Comparison of ENCODE assay signal across 11 mouse cellular contexts in the genomic region with DNA sequence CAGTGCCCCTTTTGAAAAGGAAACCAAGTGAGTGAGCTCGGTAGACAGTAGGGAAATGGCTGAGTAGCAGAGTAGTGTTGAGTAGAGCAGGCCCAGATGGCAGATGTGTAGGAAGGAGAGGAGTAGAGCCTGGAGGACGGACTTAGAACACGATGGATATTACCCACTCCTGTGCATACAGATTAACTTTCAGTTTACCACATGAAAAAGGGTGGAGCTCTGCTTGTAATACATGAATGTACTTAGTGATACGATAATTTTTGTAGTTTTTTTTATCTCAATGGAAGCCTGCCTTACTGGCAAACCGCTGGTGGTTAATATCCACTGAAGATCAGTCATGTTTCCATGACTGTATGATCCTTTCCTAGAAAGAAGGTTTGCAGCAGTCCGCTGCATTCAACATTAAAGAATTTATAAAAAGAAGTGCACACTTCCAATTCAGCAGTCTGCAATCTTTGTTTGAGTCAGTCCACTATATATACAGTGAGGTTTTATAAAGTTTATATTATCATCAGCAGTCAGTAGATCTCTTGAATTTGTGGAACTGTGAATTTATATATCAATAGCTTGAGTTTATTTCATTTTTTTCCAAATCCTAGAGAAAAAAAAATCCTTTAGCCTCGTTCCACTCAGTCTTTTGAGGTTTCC.
A peak's percentile ranks its signal among the peaks of the same experiment; 100 is the strongest.
DNase-seq lines count a peak whose midpoint lies in the region; ATAC-seq and TF ChIP-seq lines count a peak whose summit lies in the region.
"Had no signal": no experiment of that assay in that cellular context is flagged by ENCODE, and none has a peak within 500 bp of the region (broad histone marks: within the 10 kb centered on the region; RNA-seq: fewer than 3 reads in every experiment).

No protein-coding gene starts in this region.

- WGBS in heart, embryonic 10.5 days: 69% methylated on average over 7 of the region's 7 CpGs
- WGBS in heart, adult 2 months: 52% methylated on average over 7 of the region's 7 CpGs
- 68% methylated on average over 7 of the region's 7 CpGs for WGBS in midbrain, embryonic 12.5 days
- WGBS in midbrain, embryonic 14.5 days: 73% methylated on average over 7 of the region's 7 CpGs
- WGBS in limb, embryonic 11.5 days: 66% methylated on average over 7 of the region's 7 CpGs
- WGBS in hindbrain, postnatal 0 days: 72% methylated on average over 7 of the region's 7 CpGs
- WGBS in midbrain, embryonic 15.5 days: 70% methylated on average over 7 of the region's 7 CpGs

- no peaks in the 10 kb centered on the region for H3K9me3 ChIP-seq in heart, embryonic 10.5 days
- H3K9me3 ChIP-seq in midbrain, embryonic 12.5 days: no peaks in the 10 kb centered on the region
- no peaks in the 10 kb centered on the region for H3K9me3 ChIP-seq in midbrain, embryonic 14.5 days (ENCODE audit: control insufficient read depth, low read length)
- no peaks in the 10 kb centered on the region for H3K9me3 ChIP-seq in limb, embryonic 11.5 days (ENCODE audit: control insufficient read depth, low read length)
- H3K9me3 ChIP-seq in hindbrain, postnatal 0 days (ENCODE audit: low read length): no peaks in the 10 kb centered on the region
- no peaks in the 10 kb centered on the region for H3K9me3 ChIP-seq in midbrain, embryonic 15.5 days
- H3K9me3 ChIP-seq: forebrain, embryonic 15.5 days; hindbrain, embryonic 15.5 days had no signal

- H3K79me2 ChIP-seq in heart, adult 2 months (replicated peaks; ENCODE audit: control insufficient read depth, insufficient read depth, low read length): no peaks in the 10 kb centered on the region

- H3K4me2 ChIP-seq in midbrain, embryonic 12.5 days (replicated peaks): no peak overlapping the region
- H3K4me2 ChIP-seq in midbrain, embryonic 14.5 days (ENCODE audit: low read length): no peak overlapping the region
- H3K4me2 ChIP-seq in limb, embryonic 11.5 days (ENCODE audit: low read depth, severe bottlenecking): no peak overlapping the region
- no peak overlapping the region for H3K4me2 ChIP-seq in hindbrain, postnatal 0 days (ENCODE audit: low read depth, low read length)
- H3K4me2 ChIP-seq in midbrain, embryonic 15.5 days: no peak overlapping the region
- H3K4me2 ChIP-seq: forebrain, embryonic 15.5 days; hindbrain, embryonic 15.5 days had no signal

- peaks cover 17% of the 10 kb centered on the region for H3K36me3 ChIP-seq in heart, embryonic 10.5 days
- no peaks in the 10 kb centered on the region for H3K36me3 ChIP-seq in heart, adult 2 months (ENCODE audit: control insufficient read depth, insufficient read depth, low read length)
- peaks cover 8% of the 10 kb centered on the region; the same call in 1 of the 2 replicates for H3K36me3 ChIP-seq in midbrain, embryonic 12.5 days
- peaks cover 5% of the 10 kb centered on the region; the same call in 1 of the 2 replicates for H3K36me3 ChIP-seq in midbrain, embryonic 14.5 days (ENCODE audit: control insufficient read depth, insufficient read depth, low read length)
- H3K36me3 ChIP-seq in limb, embryonic 11.5 days (ENCODE audit: control insufficient read depth, insufficient read depth, low read length): no peaks in the 10 kb centered on the region
- no peaks in the 10 kb centered on the region; the same call in 1 of the 2 replicates for H3K36me3 ChIP-seq in hindbrain, postnatal 0 days (ENCODE audit: insufficient read depth, low read length)
- H3K36me3 ChIP-seq in midbrain, embryonic 15.5 days (replicated peaks): no peaks in the 10 kb centered on the region

- H3K27me3 ChIP-seq in heart, embryonic 10.5 days (ENCODE audit: insufficient read depth, poor library complexity, severe bottlenecking): no peaks in the 10 kb centered on the region
- H3K27me3 ChIP-seq in heart, adult 2 months (ENCODE audit: control insufficient read depth, insufficient read depth, low read length): no peaks in the 10 kb centered on the region
- no peaks in the 10 kb centered on the region for H3K27me3 ChIP-seq in midbrain, embryonic 12.5 days
- H3K27me3 ChIP-seq in midbrain, embryonic 14.5 days (ENCODE audit: control insufficient read depth, insufficient read depth, low read length): no peaks in the 10 kb centered on the region
- H3K27me3 ChIP-seq in limb, embryonic 11.5 days (ENCODE audit: control insufficient read depth, insufficient read depth, low read length): no peaks in the 10 kb centered on the region
- H3K27me3 ChIP-seq in hindbrain, postnatal 0 days (ENCODE audit: insufficient read depth, low read length): no peaks in the 10 kb centered on the region
- no peaks in the 10 kb centered on the region for H3K27me3 ChIP-seq in midbrain, embryonic 15.5 days (replicated peaks)
- H3K27me3 ChIP-seq: forebrain, embryonic 15.5 days; hindbrain, embryonic 15.5 days had no signal

- peaks cover 20% of the 10 kb centered on the region for H3K4me1 ChIP-seq in heart, embryonic 10.5 days
- no peaks in the 10 kb centered on the region for H3K4me1 ChIP-seq in heart, adult 2 months (ENCODE audit: control insufficient read depth, insufficient read depth, low read length)
- H3K4me1 ChIP-seq in midbrain, embryonic 12.5 days: no peaks in the 10 kb centered on the region
- no peaks in the 10 kb centered on the region for H3K4me1 ChIP-seq in midbrain, embryonic 14.5 days (ENCODE audit: control insufficient read depth, insufficient read depth, low read length)
- no peaks in the 10 kb centered on the region for H3K4me1 ChIP-seq in limb, embryonic 11.5 days (ENCODE audit: control insufficient read depth, insufficient read depth, low read length)
- no peaks in the 10 kb centered on the region for H3K4me1 ChIP-seq in hindbrain, postnatal 0 days (ENCODE audit: insufficient read depth, low read length)
- H3K4me1 ChIP-seq in midbrain, embryonic 15.5 days: no peaks in the 10 kb centered on the region
- H3K4me1 ChIP-seq: forebrain, embryonic 15.5 days; hindbrain, embryonic 15.5 days had no signal

- TF ChIP-seq CTCF in heart, adult 2 months (IDR thresholded peaks at IDR 0.05): no peak
- TF ChIP-seq CTCF in hindbrain, postnatal 0 days (IDR thresholded peaks at IDR 0.05; ENCODE audit: low read depth): no peak

- H3K4me3 ChIP-seq in heart, embryonic 10.5 days: no peak overlapping the region
- H3K4me3 ChIP-seq in heart, adult 2 months: no peak overlapping the region
- H3K4me3 ChIP-seq in midbrain, embryonic 12.5 days: no peak overlapping the region
- no peak overlapping the region for H3K4me3 ChIP-seq in midbrain, embryonic 14.5 days (replicated peaks; ENCODE audit: low read depth, low read length)
- H3K4me3 ChIP-seq in limb, embryonic 11.5 days (ENCODE audit: low read depth, low read length): no peak overlapping the region
- no peak overlapping the region for H3K4me3 ChIP-seq in hindbrain, postnatal 0 days (ENCODE audit: low read length)
- no peak overlapping the region for H3K4me3 ChIP-seq in midbrain, embryonic 15.5 days
- H3K4me3 ChIP-seq: forebrain, embryonic 15.5 days; hindbrain, embryonic 15.5 days had no signal

- intact Hi-C loops in heart, adult 2 months (cut with DNase I): no loop called here

- H3K9ac ChIP-seq in heart, adult 2 months (ENCODE audit: low read depth, low read length): no peak overlapping the region
- H3K9ac ChIP-seq in midbrain, embryonic 12.5 days (replicated peaks): no peak overlapping the region
- no peak overlapping the region for H3K9ac ChIP-seq in midbrain, embryonic 14.5 days (replicated peaks; ENCODE audit: low read length)
- no peak overlapping the region for H3K9ac ChIP-seq in limb, embryonic 11.5 days (ENCODE audit: low read length)
- no peak overlapping the region for H3K9ac ChIP-seq in hindbrain, postnatal 0 days (replicated peaks; ENCODE audit: low read length)
- no peak overlapping the region for H3K9ac ChIP-seq in midbrain, embryonic 15.5 days
- H3K9ac ChIP-seq: forebrain, embryonic 15.5 days; hindbrain, embryonic 15.5 days had no signal

- no peak for TF ChIP-seq POLR2A in heart, adult 2 months (IDR thresholded peaks at IDR 0.05; ENCODE audit: insufficient read depth, low read depth, low read length)

- no peak for DNase-seq in heart, embryonic 10.5 days (ENCODE audit: low spot score)
- no peak for DNase-seq in heart, adult 2 months
- DNase-seq in midbrain, embryonic 14.5 days: no peak
- DNase-seq in limb, embryonic 11.5 days (ENCODE audit: low spot score): no peak
- DNase-seq in naive thymus-derived CD4-positive, alpha-beta T cell, adult 2 months (ENCODE audit: low read depth): peak; percentile 2
- no peak for DNase-seq in hindbrain, postnatal 0 days (ENCODE audit: low spot score)
- DNase-seq: cerebellum, adult 9-11 months had no signal

- no peak for TF ChIP-seq EP300 in heart, adult 2 months (IDR thresholded peaks at IDR 0.05; ENCODE audit: insufficient read depth, low read depth, low read length)

- ATAC-seq in midbrain, embryonic 12.5 days (ENCODE audit: low FRiP score, low read depth): peak; percentile 38; the same call in 1 of the 2 replicates
- ATAC-seq in midbrain, embryonic 14.5 days (ENCODE audit: low FRiP score, low TSS enrichment): no peak
- peak; percentile 41; the same call in 1 of the 2 replicates for ATAC-seq in limb, embryonic 11.5 days (ENCODE audit: insufficient number of reproducible peaks, low FRiP score, low TSS enrichment, low read depth)
- ATAC-seq in hindbrain, postnatal 0 days: no peak
- no peak for ATAC-seq in midbrain, embryonic 15.5 days (replicated peaks)
- ATAC-seq: forebrain, embryonic 15.5 days had no signal

- H3K27ac ChIP-seq in heart, embryonic 10.5 days: peak overlapping the region; percentile 38; the same call in 1 of the 2 replicates
- no peak overlapping the region for H3K27ac ChIP-seq in heart, adult 2 months
- no peak overlapping the region for H3K27ac ChIP-seq in midbrain, embryonic 12.5 days (replicated peaks)
- no peak overlapping the region for H3K27ac ChIP-seq in midbrain, embryonic 14.5 days (replicated peaks; ENCODE audit: low read depth, low read length)
- H3K27ac ChIP-seq in limb, embryonic 11.5 days (replicated peaks; ENCODE audit: low read depth, low read length): peak overlapping the region; percentile 45; the same call in 1 of the 2 replicates
- H3K27ac ChIP-seq in hindbrain, postnatal 0 days: no peak overlapping the region
- no peak overlapping the region for H3K27ac ChIP-seq in midbrain, embryonic 15.5 days
- H3K27ac ChIP-seq: forebrain, embryonic 15.5 days; hindbrain, embryonic 15.5 days had no signal

Comparison
In these comparisons a context has a peak if more than half of its experiments do, and no peak if none do; other contexts are left out.
1. H3K27ac ChIP-seq: peak in heart, embryonic 10.5 days (single experiment) and limb, embryonic 11.5 days (single experiment); none in heart, adult 2 months (single experiment), midbrain, embryonic 12.5 days (single experiment), midbrain, embryonic 14.5 days (single experiment), hindbrain, postnatal 0 days (single experiment) and midbrain, embryonic 15.5 days (single experiment).
2. ATAC-seq: peak in midbrain, embryonic 12.5 days (single experiment) and limb, embryonic 11.5 days (single experiment); none in midbrain, embryonic 14.5 days (single experiment), hindbrain, postnatal 0 days (single experiment) and midbrain, embryonic 15.5 days (single experiment).